8 mouse cellular contexts compared by ENCODE assay signal in the genomic region with DNA sequence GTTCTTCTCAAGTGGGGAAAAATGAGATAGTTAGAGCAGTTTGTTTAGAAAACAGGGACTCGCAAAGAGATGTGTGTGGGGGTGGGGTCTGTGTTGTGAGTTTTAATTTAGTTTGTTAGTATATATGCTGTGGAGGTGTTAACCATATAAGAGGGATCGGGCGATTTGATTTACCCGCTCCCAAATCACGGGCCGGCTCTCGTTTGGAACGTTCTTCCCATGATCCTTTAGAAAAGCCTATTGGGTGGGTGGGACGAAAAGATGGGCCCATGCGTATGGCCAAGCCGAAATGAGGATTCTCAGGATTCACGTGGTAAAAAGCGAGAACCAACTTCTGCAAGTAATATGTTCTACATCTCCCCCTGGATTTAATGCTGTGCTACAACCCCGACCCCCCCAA. TPM values are rescaled to one million over a fixed set of nuclear protein-coding genes. Genes with fewer than 3 reads are reported as not detected.
DNase-seq lines count a peak whose midpoint lies in the region; TF ChIP-seq lines count a peak whose summit lies in the region.

No protein-coding gene starts in this region.

- peak overlapping the region; percentile 92 for H3K27ac ChIP-seq in gastrocnemius, adult 2 months
- H3K27ac ChIP-seq in bone marrow, adult 2 months (ENCODE audit: control insufficient read depth, insufficient read depth, low read depth, low read length, poor library complexity), result peak overlapping the region; percentile 58; the same call in 1 of the 2 replicates
- H3K27ac ChIP-seq in olfactory bulb, adult 2 months (ENCODE audit: insufficient read depth, low read depth, low read length), result peak overlapping the region; percentile 85; the same call in 1 of the 2 replicates

- peak overlapping the region; percentile 75 for H3K4me3 ChIP-seq in gastrocnemius, adult 2 months
- H3K4me3 ChIP-seq in bone marrow, adult 2 months (replicated peaks; ENCODE audit: control insufficient read depth, low read depth, low read length), result peak overlapping the region; percentile 98
- H3K4me3 ChIP-seq in olfactory bulb, adult 2 months (ENCODE audit: insufficient read depth, low read depth, low read length), result peak overlapping the region; percentile 82

- TF ChIP-seq CTCF in gastrocnemius, adult 2 months (IDR thresholded peaks at IDR 0.05), result no peak
- TF ChIP-seq CTCF in bone marrow, adult 2 months (IDR thresholded peaks at IDR 0.05; ENCODE audit: control insufficient read depth, insufficient read depth, low read length), result no peak
- no peak for TF ChIP-seq CTCF in olfactory bulb, adult 2 months (IDR thresholded peaks at IDR 0.05; ENCODE audit: insufficient read depth, low read depth, low read length)

- 1% methylated on average over 14 of the region's 14 CpGs for WGBS in bone marrow, adult 2 months
- 0% methylated on average over 14 of the region's 14 CpGs for WGBS in olfactory bulb, adult 2 months

- peak; percentile 40 for DNase-seq in gastrocnemius, adult 2 months
- no peak for DNase-seq in gastrocnemius, postnatal 36 days
- DNase-seq in 3T3-L1 (ENCODE audit: low read depth, low spot score), result peak; percentile 89
- peak; percentile 29 to 46 for DNase-seq in frontal cortex, postnatal 14 days (ENCODE audit: low spot score in 2 of 2)
- DNase-seq in liver, result peak; percentile 21
- DNase-seq in spleen, adult 18-20 months, result no peak

- no peak for TF ChIP-seq POLR2A in bone marrow, adult 2 months (IDR thresholded peaks at IDR 0.05; ENCODE audit: borderline replicate concordance, control insufficient read depth, low read depth, low read length)
- TF ChIP-seq POLR2A in olfactory bulb, adult 2 months (IDR thresholded peaks at IDR 0.05; ENCODE audit: insufficient read depth, low read depth, low read length), result no peak

- intact Hi-C loops in gastrocnemius, adult 2 months (cut with DNase I), result loop anchor here (10.0 kb wide), 1 partner anchor 370 kb away; the partner anchor contains the start of gene Ccdc80
- intact Hi-C loops in gastrocnemius, postnatal 36 days (cut with DNase I), result loop anchor here (10.0 kb wide), 1 partner anchor 370 kb away; the partner anchor contains the start of gene Ccdc80

- no peaks in the 10 kb centered on the region; the same call in 1 of the 2 replicates for H3K4me1 ChIP-seq in bone marrow, adult 2 months (ENCODE audit: control insufficient read depth, insufficient read depth, low read length)
- peaks cover 2% of the 10 kb centered on the region; the same call in 1 of the 2 replicates for H3K4me1 ChIP-seq in olfactory bulb, adult 2 months (ENCODE audit: control insufficient read depth, insufficient read depth, low read length)

RNA-seq across cellular contexts. Expression of gene Nepro, which starts 0.7 kb away (rescaled TPM):
- total RNA-seq in gastrocnemius, adult 2 months (2021), result 1 to 10 TPM; 3.2 to 3.4 TPM
- 1 to 10 TPM; 3.5 to 3.6 TPM for total RNA-seq in gastrocnemius, postnatal 36 days (2021)
- polyA plus RNA-seq in bone marrow, adult 2 months (2011; ENCODE audit: insufficient read depth, insufficient read length, low replicate concordance, missing spikeins), result 4.4 and 4.6 TPM in 2 replicates
- polyA plus RNA-seq in olfactory bulb, adult 2 months (2012; ENCODE audit: insufficient read depth, insufficient read length, low replicate concordance, missing spikeins), result not detected in 2 replicates

RNA-seq across cellular contexts. Expression of gene Gtpbp8, which starts 21.3 kb away (rescaled TPM):
- total RNA-seq in gastrocnemius, adult 2 months (2021), result 10 to 100 TPM in 1 of 2 experiments, 1 to 10 TPM in 1; 8.3 to 10.5 TPM
- total RNA-seq in gastrocnemius, postnatal 36 days (2021), result 10 to 100 TPM in 1 of 2 experiments, 1 to 10 TPM in 1; 8.0 to 11.1 TPM
- 4.4 and 8.4 TPM in 2 replicates for polyA plus RNA-seq in bone marrow, adult 2 months (2011; ENCODE audit: insufficient read depth, insufficient read length, low replicate concordance, missing spikeins)
- polyA plus RNA-seq in olfactory bulb, adult 2 months (2012; ENCODE audit: insufficient read depth, insufficient read length, low replicate concordance, missing spikeins), result not detected in 2 replicates

RNA-seq across cellular contexts. Expression of gene Cd200r1, which starts 40.7 kb away (rescaled TPM):
- total RNA-seq in gastrocnemius, adult 2 months (2021), result under 1 TPM in 1 of 2 experiments, not detected in 1; 0.11 TPM
- under 1 TPM; 0.17 to 0.23 TPM for total RNA-seq in gastrocnemius, postnatal 36 days (2021)
- 1.6 and 5.3 TPM in 2 replicates for polyA plus RNA-seq in bone marrow, adult 2 months (2011; ENCODE audit: insufficient read depth, insufficient read length, low replicate concordance, missing spikeins)
- polyA plus RNA-seq in olfactory bulb, adult 2 months (2012; ENCODE audit: insufficient read depth, insufficient read length, low replicate concordance, missing spikeins), result not detected in 2 replicates

Comparison
In these comparisons a context has a peak if more than half of its experiments do, and no peak if none do; other contexts are left out.
1. DNase-seq: peak in gastrocnemius, adult 2 months (single experiment), 3T3-L1 (single experiment), frontal cortex, postnatal 14 days (2 of 2) and liver (single experiment); none in gastrocnemius, postnatal 36 days (0 of 2) and spleen, adult 18-20 months (0 of 2).
2. Peak in every context shown above with its lines, with median percentiles within 50 percentile points of each other: H3K27ac ChIP-seq and H3K4me3 ChIP-seq.